Mouse (Mus musculus) left cerebral cortex, postnatal 10 days (tissue): Measurements from ENCODE around the gene Adamts3. TPM values are rescaled to one million over a fixed set of nuclear protein-coding genes. Genes with fewer than 3 reads are reported as not detected.

Experiments
- DNase-seq, 2 experiments: peaks; one replicate each; pipeline ENCODE4 v3.0.0; 2021 to 2022; ENCODE audit warnings: low spot score in 2 of 2, mixed read lengths in 1 of 2; ENCODE audit errors: extremely low spot score in 1 of 2
- intact Hi-C: fragments of 180-260 bp; cut with DNase I; formaldehyde crosslinking; loops from one replicate; pipeline ENCODE4 v1.15.1; 2025
- total RNA-seq, 2 experiments: library from RNA; stranded (reverse); gene quantifications; 2 replicates each; pipeline ENCODE4 v1.2.3; 2021

Gene Adamts3
- total RNA-seq, 2 experiments from 2014 or later = 48.2 to 51.6 TPM

DNA sequence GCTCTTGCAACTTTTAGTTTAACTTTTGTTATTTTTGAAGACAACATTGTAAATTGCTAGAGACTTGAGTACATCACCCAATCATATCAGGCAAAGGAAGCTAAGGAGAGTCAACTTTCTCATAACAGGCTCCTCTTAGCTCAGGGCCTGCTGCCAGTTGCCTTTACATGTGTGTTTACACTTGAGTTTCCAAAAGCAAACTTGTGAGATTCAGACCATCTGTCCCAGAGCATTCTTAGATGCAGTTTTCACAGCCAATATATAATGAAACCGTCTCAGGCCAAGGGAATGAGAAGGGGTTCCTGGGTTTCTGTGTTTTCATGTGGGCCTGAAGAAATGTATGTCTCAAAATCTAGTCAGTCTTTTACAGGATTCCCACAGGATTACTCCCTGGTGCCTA is 251.5 kb downstream of the Adamts3 start:
- DNase-seq = peak; percentile 38 to 52
- intact Hi-C loops = no loop called here
